Mouse (Mus musculus): Measurements from ENCODE around the gene Uxs1. TPM values are rescaled to one million over a fixed set of nuclear protein-coding genes. Genes with fewer than 3 reads are reported as not detected.

Uxs1 gene
- polyA plus RNA-seq, 1 experiment from 2014 or later = 16.9 TPM

GRCm38 (mm10) chr1:43786711-43787110 lies 40.9 kb downstream of the Uxs1 start:
- no peaks in the 10 kb centered on the region for H3K4me1 ChIP-seq (ENCODE audit: control insufficient read depth, insufficient read depth, low read length)
- no peak overlapping the region for H3K27ac ChIP-seq (ENCODE audit: low read length)
- no peaks in the 10 kb centered on the region for H3K36me3 ChIP-seq (ENCODE audit: control insufficient read depth, insufficient read depth, low read length)
- WGBS = 94% methylated on average over 5 of the region's 5 CpGs
- H3K4me3 ChIP-seq (ENCODE audit: low read depth, low read length) = no peak overlapping the region
- no peaks in the 10 kb centered on the region for H3K9me3 ChIP-seq (ENCODE audit: control insufficient read depth, low read depth, low read length)
- ATAC-seq (ENCODE audit: insufficient number of reproducible peaks, insufficient read depth, low FRiP score, low read depth) = no peak
- H3K9ac ChIP-seq (replicated peaks; ENCODE audit: low read depth, low read length) = no peak overlapping the region
- H3K4me2 ChIP-seq (replicated peaks; ENCODE audit: low read depth, low read length) = no peak overlapping the region
- H3K27me3 ChIP-seq (ENCODE audit: control insufficient read depth, insufficient read depth, low read length) = no peaks in the 10 kb centered on the region

- H3K9ac ChIP-seq (replicated peaks; ENCODE audit: low read depth, low read length) = no peak overlapping the region
- no peak for ATAC-seq (ENCODE audit: insufficient number of reproducible peaks, insufficient read depth, low FRiP score, low read depth)
- H3K4me3 ChIP-seq (ENCODE audit: low read depth, low read length) = no peak overlapping the region
- peaks cover 4% of the 10 kb centered on the region; the same call in 1 of the 2 replicates for H3K4me1 ChIP-seq (ENCODE audit: control insufficient read depth, insufficient read depth, low read length)
- H3K4me2 ChIP-seq (replicated peaks; ENCODE audit: low read depth, low read length) = no peak overlapping the region
- WGBS = 74% methylated on average over 5 of the region's 5 CpGs
- H3K9me3 ChIP-seq (ENCODE audit: control insufficient read depth, low read depth, low read length) = no peaks in the 10 kb centered on the region
- no peaks in the 10 kb centered on the region for H3K36me3 ChIP-seq (ENCODE audit: control insufficient read depth, insufficient read depth, low read length)
- no peak overlapping the region for H3K27ac ChIP-seq (ENCODE audit: low read length)
- H3K27me3 ChIP-seq (ENCODE audit: control insufficient read depth, insufficient read depth, low read length) = no peaks in the 10 kb centered on the region
These were observed 42.3 kb downstream of the Uxs1 start for GRCm38 (mm10) chr1:43785316-43785715.

DNA sequence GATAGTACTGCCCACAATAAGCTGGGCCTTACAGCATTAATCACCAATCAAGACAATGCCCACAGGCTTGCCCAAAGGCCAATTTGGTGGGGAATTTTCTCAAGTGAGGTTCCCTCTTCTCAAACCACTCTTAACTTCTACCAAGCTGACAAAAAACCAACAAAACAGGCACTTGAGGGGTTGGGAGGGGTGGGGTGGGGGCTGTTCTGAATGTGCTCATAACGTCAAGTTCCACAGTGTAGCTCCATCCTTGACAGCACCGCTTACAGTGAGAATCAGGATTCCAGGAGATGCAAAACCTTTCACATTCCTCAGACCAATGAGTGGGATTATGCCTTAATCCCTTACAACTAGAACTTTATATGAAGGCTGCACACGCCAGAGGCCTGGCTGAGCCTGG lies 44.4 kb downstream of the Uxs1 start:
- no peaks in the 10 kb centered on the region for H3K27me3 ChIP-seq (ENCODE audit: control insufficient read depth, insufficient read depth, low read length)
- H3K9ac ChIP-seq (replicated peaks; ENCODE audit: low read depth, low read length) = no peak overlapping the region
- no peak overlapping the region for H3K27ac ChIP-seq (ENCODE audit: low read length)
- no peak overlapping the region for H3K4me3 ChIP-seq (ENCODE audit: low read depth, low read length)
- no peak for ATAC-seq (ENCODE audit: insufficient number of reproducible peaks, insufficient read depth, low FRiP score, low read depth)
- H3K4me1 ChIP-seq (ENCODE audit: control insufficient read depth, insufficient read depth, low read length) = peaks cover 4% of the 10 kb centered on the region; the same call in 1 of the 2 replicates
- H3K9me3 ChIP-seq (ENCODE audit: control insufficient read depth, low read depth, low read length) = no peaks in the 10 kb centered on the region
- no peak overlapping the region for H3K4me2 ChIP-seq (replicated peaks; ENCODE audit: low read depth, low read length)
- peaks cover 9% of the 10 kb centered on the region; the same call in 1 of the 2 replicates for H3K36me3 ChIP-seq (ENCODE audit: control insufficient read depth, insufficient read depth, low read length)
- 70% methylated on average over 3 of the region's 3 CpGs for WGBS

DNA sequence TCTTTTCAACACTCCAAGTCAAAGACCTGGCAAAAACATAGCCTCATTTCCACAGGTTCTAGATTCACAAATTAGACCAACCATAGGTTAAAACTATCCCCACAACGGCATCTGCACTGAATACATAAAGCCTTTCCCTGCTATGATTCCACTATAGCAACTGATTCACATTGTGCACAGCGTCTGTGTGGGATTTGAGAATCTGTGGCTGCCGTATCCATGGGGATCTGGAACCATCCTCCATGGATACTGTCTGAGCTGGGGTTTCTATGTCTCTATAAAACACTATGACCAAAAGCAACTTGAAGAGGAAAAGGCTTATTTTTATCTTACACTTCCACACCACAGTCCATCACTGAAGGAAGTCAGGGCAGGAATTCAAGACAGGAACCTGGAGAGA lies 44.9 kb downstream of the Uxs1 start:
- WGBS = 92% methylated on average over 3 of the region's 3 CpGs

DNA sequence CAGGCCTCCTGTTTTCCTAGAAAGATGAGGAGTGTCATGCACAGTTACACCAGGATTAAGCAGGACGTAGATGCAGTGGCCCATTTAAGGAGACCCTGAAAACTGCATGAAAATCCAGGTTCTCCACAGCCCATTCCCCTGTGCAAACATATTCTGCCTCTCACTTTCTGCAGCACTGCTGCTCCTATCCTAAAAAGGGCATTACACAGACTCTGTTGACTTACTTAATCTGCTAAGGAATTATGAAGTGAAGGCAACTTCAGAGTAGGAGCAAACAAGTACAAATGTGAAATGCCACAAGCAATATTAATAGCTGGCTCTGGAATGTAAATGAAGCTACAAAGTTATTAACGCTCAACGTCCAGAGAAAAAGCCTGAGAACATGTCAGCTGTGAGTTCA lies 45.9 kb downstream of the Uxs1 start:
- Histone ChIP-seq H3K4me1 (ENCODE audit: control insufficient read depth, insufficient read depth, low read length) (peaks cover 4% of the 10 kb centered on the region; the same call in 1 of the 2 replicates), H3K27me3 (ENCODE audit: control insufficient read depth, insufficient read depth, low read length) (no peaks in the 10 kb centered on the region), H3K9me3 (ENCODE audit: control insufficient read depth, low read depth, low read length) (no peaks in the 10 kb centered on the region), H3K36me3 (ENCODE audit: control insufficient read depth, insufficient read depth, low read length) (peaks cover 9% of the 10 kb centered on the region; the same call in 1 of the 2 replicates), H3K4me3 (ENCODE audit: low read depth, low read length) (no peak overlapping the region), H3K4me2 (replicated peaks; ENCODE audit: low read depth, low read length) (no peak overlapping the region), H3K27ac (ENCODE audit: low read length) (peak overlapping the region; percentile 82), H3K9ac (replicated peaks; ENCODE audit: low read depth, low read length) (no peak overlapping the region)
- 40% methylated on average over 3 of the region's 3 CpGs for WGBS
- 0 out of 2 replicates have a peak, but pooled peaks have one; percentile 56 for ATAC-seq (ENCODE audit: insufficient number of reproducible peaks, insufficient read depth, low FRiP score, low read depth)

More for the DNA sequence above, 44.9 kb downstream of the Uxs1 start:
- ATAC-seq (ENCODE audit: insufficient number of reproducible peaks, insufficient read depth, low FRiP score, low read depth) = no peak
- no peak overlapping the region for H3K4me3 ChIP-seq (ENCODE audit: low read depth, low read length)
- no peak overlapping the region for H3K4me2 ChIP-seq (replicated peaks; ENCODE audit: low read depth, low read length)
- H3K9me3 ChIP-seq (ENCODE audit: control insufficient read depth, low read depth, low read length) = no peaks in the 10 kb centered on the region
- H3K27me3 ChIP-seq (ENCODE audit: control insufficient read depth, insufficient read depth, low read length) = no peaks in the 10 kb centered on the region
- peaks cover 4% of the 10 kb centered on the region; the same call in 1 of the 2 replicates for H3K4me1 ChIP-seq (ENCODE audit: control insufficient read depth, insufficient read depth, low read length)
- peaks cover 9% of the 10 kb centered on the region; the same call in 1 of the 2 replicates for H3K36me3 ChIP-seq (ENCODE audit: control insufficient read depth, insufficient read depth, low read length)
- peak overlapping the region; percentile 74; the same call in 1 of the 2 replicates for H3K27ac ChIP-seq (ENCODE audit: low read length)
- no peak overlapping the region for H3K9ac ChIP-seq (replicated peaks; ENCODE audit: low read depth, low read length)

DNA sequence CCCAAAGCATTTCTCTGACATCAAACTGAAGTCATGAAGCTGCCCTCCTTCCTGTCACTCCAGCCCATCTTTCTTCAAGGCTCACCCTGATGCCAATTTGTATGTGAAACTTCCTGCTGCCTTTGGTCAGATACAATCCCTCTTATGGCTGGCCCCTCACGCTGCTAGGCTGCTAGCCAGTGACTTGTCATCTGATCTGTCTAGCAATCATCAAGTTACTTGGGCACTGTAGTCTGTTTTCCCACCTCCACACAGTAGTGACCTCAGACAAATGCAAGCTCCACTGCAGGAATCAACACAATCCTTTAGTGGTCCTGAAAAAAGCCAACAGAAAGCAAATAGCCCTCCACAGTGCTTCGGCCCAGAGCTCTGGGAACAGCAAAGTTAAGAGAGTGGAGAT lies 46.4 kb downstream of the Uxs1 start:
- Histone ChIP-seq H3K9ac (replicated peaks; ENCODE audit: low read depth, low read length) (no peak overlapping the region), H3K9me3 (ENCODE audit: control insufficient read depth, low read depth, low read length) (no peaks in the 10 kb centered on the region), H3K36me3 (ENCODE audit: control insufficient read depth, insufficient read depth, low read length) (peaks cover 9% of the 10 kb centered on the region; the same call in 1 of the 2 replicates), H3K27ac (ENCODE audit: low read length) (peak overlapping the region; percentile 82), H3K27me3 (ENCODE audit: control insufficient read depth, insufficient read depth, low read length) (no peaks in the 10 kb centered on the region), H3K4me1 (ENCODE audit: control insufficient read depth, insufficient read depth, low read length) (peaks cover 4% of the 10 kb centered on the region; the same call in 1 of the 2 replicates), H3K4me3 (ENCODE audit: low read depth, low read length) (no peak overlapping the region), H3K4me2 (replicated peaks; ENCODE audit: low read depth, low read length) (no peak overlapping the region)
- WGBS = 50% methylated on average over 2 of the region's 2 CpGs
- no peak for ATAC-seq (ENCODE audit: insufficient number of reproducible peaks, insufficient read depth, low FRiP score, low read depth)

DNA sequence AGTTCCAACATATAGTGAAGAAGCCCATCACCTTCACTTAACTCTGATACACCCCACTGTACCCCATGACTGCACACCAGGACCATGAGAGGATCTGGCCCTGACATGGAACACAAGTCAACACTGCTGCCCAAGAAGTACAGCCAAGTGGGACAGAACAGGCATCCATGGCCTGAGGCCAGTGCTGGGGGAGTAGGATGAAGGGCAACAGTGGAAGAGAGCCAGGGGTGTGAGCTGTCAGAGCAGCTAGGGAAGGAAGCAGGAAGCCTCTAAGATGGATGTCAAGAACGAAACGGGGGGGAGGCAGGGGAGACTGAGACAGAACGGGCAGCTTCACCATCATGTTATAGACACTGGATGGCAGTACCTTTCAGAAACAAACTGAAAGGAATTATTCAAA lies 51.5 kb downstream of the Uxs1 start:
- WGBS = 83% methylated on average over 3 of the region's 3 CpGs
- no peak overlapping the region for H3K4me2 ChIP-seq (replicated peaks; ENCODE audit: low read depth, low read length)
- no peak overlapping the region for H3K9ac ChIP-seq (replicated peaks; ENCODE audit: low read depth, low read length)
- H3K4me1 ChIP-seq (ENCODE audit: control insufficient read depth, insufficient read depth, low read length) = no peaks in the 10 kb centered on the region
- no peaks in the 10 kb centered on the region for H3K27me3 ChIP-seq (ENCODE audit: control insufficient read depth, insufficient read depth, low read length)
- no peaks in the 10 kb centered on the region for H3K9me3 ChIP-seq (ENCODE audit: control insufficient read depth, low read depth, low read length)
- H3K36me3 ChIP-seq (ENCODE audit: control insufficient read depth, insufficient read depth, low read length) = peaks cover 9% of the 10 kb centered on the region; the same call in 1 of the 2 replicates
- no peak overlapping the region for H3K27ac ChIP-seq (ENCODE audit: low read length)
- H3K4me3 ChIP-seq (ENCODE audit: low read depth, low read length) = no peak overlapping the region
- ATAC-seq (ENCODE audit: insufficient number of reproducible peaks, insufficient read depth, low FRiP score, low read depth) = no peak

- H3K9me3 ChIP-seq (ENCODE audit: control insufficient read depth, low read depth, low read length) = no peaks in the 10 kb centered on the region
- H3K4me1 ChIP-seq (ENCODE audit: control insufficient read depth, insufficient read depth, low read length) = no peaks in the 10 kb centered on the region
- WGBS = 92% methylated on average over 4 of the region's 4 CpGs
- H3K27me3 ChIP-seq (ENCODE audit: control insufficient read depth, insufficient read depth, low read length) = no peaks in the 10 kb centered on the region
- H3K36me3 ChIP-seq (ENCODE audit: control insufficient read depth, insufficient read depth, low read length) = peaks cover 6% of the 10 kb centered on the region; the same call in 1 of the 2 replicates
- ATAC-seq (ENCODE audit: insufficient number of reproducible peaks, insufficient read depth, low FRiP score, low read depth) = no peak
- no peak overlapping the region for H3K4me2 ChIP-seq (replicated peaks; ENCODE audit: low read depth, low read length)
- H3K27ac ChIP-seq (ENCODE audit: low read length) = no peak overlapping the region
- no peak overlapping the region for H3K4me3 ChIP-seq (ENCODE audit: low read depth, low read length)
- H3K9ac ChIP-seq (replicated peaks; ENCODE audit: low read depth, low read length) = no peak overlapping the region
These were observed 53.5 kb downstream of the Uxs1 start for GRCm38 (mm10) chr1:43774126-43774525.

DNA sequence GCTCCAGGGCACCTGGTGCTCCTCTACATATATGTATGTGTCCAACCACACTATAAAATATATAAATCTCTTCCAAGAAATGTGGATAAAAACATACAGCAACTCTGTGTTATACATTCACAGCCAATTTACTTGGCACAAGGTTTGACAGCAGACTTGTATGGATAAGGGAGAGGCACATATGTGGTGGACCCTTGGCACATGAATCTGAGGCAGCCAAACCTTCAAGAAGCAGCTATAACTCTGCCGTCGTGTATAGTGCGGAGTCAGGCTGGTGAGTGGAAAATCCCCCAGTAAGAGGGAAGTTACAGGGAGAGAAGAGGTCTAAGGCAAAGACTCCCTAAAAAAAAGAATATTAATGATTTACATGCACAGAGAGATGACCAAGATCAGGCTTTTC lies 54.9 kb downstream of the Uxs1 start:
- Histone ChIP-seq H3K9me3 (ENCODE audit: control insufficient read depth, low read depth, low read length) (no peaks in the 10 kb centered on the region), H3K27ac (ENCODE audit: low read length) (no peak overlapping the region), H3K4me1 (ENCODE audit: control insufficient read depth, insufficient read depth, low read length) (no peaks in the 10 kb centered on the region), H3K27me3 (ENCODE audit: control insufficient read depth, insufficient read depth, low read length) (no peaks in the 10 kb centered on the region), H3K4me2 (replicated peaks; ENCODE audit: low read depth, low read length) (no peak overlapping the region), H3K36me3 (ENCODE audit: control insufficient read depth, insufficient read depth, low read length) (no peaks in the 10 kb centered on the region; the same call in 1 of the 2 replicates), H3K4me3 (ENCODE audit: low read depth, low read length) (no peak overlapping the region), H3K9ac (replicated peaks; ENCODE audit: low read depth, low read length) (no peak overlapping the region)
- 96% methylated on average over 3 of the region's 3 CpGs for WGBS
- no peak for ATAC-seq (ENCODE audit: insufficient number of reproducible peaks, insufficient read depth, low FRiP score, low read depth)

Measured in stomach, embryonic 14.5 days (tissue).